Mouse (Mus musculus) heart, postnatal 14 days (tissue): ENCODE measurements at regions not wholly inside any gene's neighbourhood (a gene's known extent, or its start where the extent isn't known, plus 50 kb on each side); places are given as distances from the start of the nearest gene placed in this dataset.

Source experiments
- DNase-seq, 2 experiments: peaks; one replicate each; pipeline ENCODE4 v3.0.0; 2021 to 2022
- intact Hi-C: fragments of 180-260 bp; cut with DNase I; formaldehyde crosslinking; loops from one replicate; pipeline ENCODE4 v1.15.1; 2025

GRCm38 (mm10) chr4:25488479-25489069, 207.0 kb upstream of the Ufl1 start:
- intact Hi-C loops = no loop called here
- no peak for DNase-seq

- DNase-seq = no peak
- intact Hi-C loops = no loop called here
These were observed 202.0 kb upstream of the Ufl1 start for GRCm38 (mm10) chr4:25483621-25483933.

GRCm38 (mm10) chr4:25482933-25483620, 201.5 kb upstream of the Ufl1 start:
- DNase-seq = no peak
- intact Hi-C loops = no loop called here

GRCm38 (mm10) chr4:25473026-25473425, 191.4 kb upstream of the Ufl1 start:
- DNase-seq = no peak
- intact Hi-C loops = no loop called here

GRCm38 (mm10) chr4:25466490-25466889, 184.9 kb upstream of the Ufl1 start:
- DNase-seq = no peak
- intact Hi-C loops = no loop called here

GRCm38 (mm10) chr4:25464792-25465590, 183.4 kb upstream of the Ufl1 start:
- no peak for DNase-seq
- intact Hi-C loops = no loop called here

- intact Hi-C loops = no loop called here
These were observed 182.4 kb upstream of the Ufl1 start for GRCm38 (mm10) chr4:25464069-25464468.

GRCm38 (mm10) chr4:25460127-25460526, 178.5 kb upstream of the Ufl1 start:
- DNase-seq = no peak
- intact Hi-C loops = no loop called here

More at GRCm38 (mm10) chr4:25464069-25464468, 182.4 kb upstream of the Ufl1 start:
- DNase-seq = no peak

- DNase-seq = no peak
These were observed 173.1 kb upstream of the Ufl1 start for GRCm38 (mm10) chr4:25454752-25455151.

GRCm38 (mm10) chr4:25453127-25453806, 171.6 kb upstream of the Ufl1 start:
- DNase-seq = no peak
- intact Hi-C loops = no loop called here

More at GRCm38 (mm10) chr4:25454752-25455151, 173.1 kb upstream of the Ufl1 start:
- intact Hi-C loops = no loop called here

GRCm38 (mm10) chr4:25451865-25452264, 170.2 kb upstream of the Ufl1 start:
- intact Hi-C loops = no loop called here

GRCm38 (mm10) chr4:25432203-25432602, 150.6 kb upstream of the Ufl1 start:
- intact Hi-C loops = no loop called here
- no peak for DNase-seq

More at GRCm38 (mm10) chr4:25451865-25452264, 170.2 kb upstream of the Ufl1 start:
- DNase-seq = no peak

- intact Hi-C loops = no loop called here
- DNase-seq = no peak
These were observed 134.7 kb upstream of the Ufl1 start for GRCm38 (mm10) chr4:25416330-25416729.

GRCm38 (mm10) chr4:25410440-25410839, 128.8 kb upstream of the Ufl1 start:
- DNase-seq = peak in 1 of 2 experiments; percentile 1
- intact Hi-C loops = no loop called here

- intact Hi-C loops = no loop called here
These were observed 127.3 kb upstream of the Ufl1 start for GRCm38 (mm10) chr4:25408696-25409448.

GRCm38 (mm10) chr4:25407842-25408241, 126.2 kb upstream of the Ufl1 start:
- intact Hi-C loops = no loop called here
- DNase-seq = no peak

More at GRCm38 (mm10) chr4:25408696-25409448, 127.3 kb upstream of the Ufl1 start:
- no peak for DNase-seq

- no peak for DNase-seq
- intact Hi-C loops = no loop called here
These were observed 107.9 kb upstream of the Ufl1 start for GRCm38 (mm10) chr4:25389542-25389941.

GRCm38 (mm10) chr4:25372041-25372440, 90.4 kb upstream of the Ufl1 start:
- intact Hi-C loops = no loop called here
- no peak for DNase-seq

- intact Hi-C loops = no loop called here
- DNase-seq = no peak
These were observed 82.8 kb upstream of the Ufl1 start for GRCm38 (mm10) chr4:25364402-25364801.

GRCm38 (mm10) chr4:25337638-25338037, 56.0 kb upstream of the Ufl1 start:
- intact Hi-C loops = no loop called here

More at GRCm38 (mm10) chr4:25337638-25338037, 56.0 kb upstream of the Ufl1 start:
- no peak for DNase-seq
